Mouse (Mus musculus): ENCODE results near the gene Sppl2b.

DNA sequence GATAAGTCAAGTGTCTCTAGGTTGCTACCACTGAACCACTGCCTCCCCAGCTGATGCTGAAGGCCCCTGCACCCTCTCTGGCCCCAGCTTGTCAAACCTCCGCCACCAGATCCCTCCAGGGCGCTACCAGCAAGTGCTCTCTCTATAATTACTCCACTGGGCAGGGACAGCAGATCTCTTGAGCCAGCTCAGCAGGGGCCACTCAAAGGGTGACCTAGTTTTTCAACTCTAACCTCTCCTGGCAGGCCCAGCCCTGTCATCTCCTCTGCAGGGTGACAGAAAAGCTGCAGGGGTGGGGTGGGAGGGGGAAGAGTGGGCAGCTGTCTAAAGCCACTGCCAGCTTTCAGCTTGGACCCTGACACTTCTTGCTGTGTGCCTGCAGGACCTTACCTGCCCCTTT is 17.2 kb upstream of the Sppl2b start:
- TF ChIP-seq CTCF (IDR thresholded peaks at IDR 0.05; ENCODE audit: low read depth): no peak
- no peak for TF ChIP-seq EP300 (IDR thresholded peaks at IDR 0.05; ENCODE audit: low read depth)

Data from liver, postnatal 0 days (tissue).